Mouse (Mus musculus): ENCODE results near the gene Pycard.
A peak's percentile ranks its signal among the peaks of the same experiment; 100 is the strongest.
"Not testable (repeated sequence)": the region's sequence is repeated elsewhere in the genome, so short reads cannot be mapped to it uniquely, and the experiment has no call there.

The Pycard gene

GRCm38 (mm10) chr7:127993341-127993977 lies at the start of gene Pycard:
Gene Pycard (minus strand): TSS chr7:127993867.
- peak; percentile 33 to 44 for DNase-seq (ENCODE audit: low spot score in 2 of 2)

GRCm38 (mm10) chr7:128042161-128042820 lies 48.6 kb upstream of the Pycard start:
- DNase-seq (ENCODE audit: low spot score in 2 of 2) = not testable (repeated sequence)

- DNase-seq (ENCODE audit: low spot score in 2 of 2) = no peak
Measured at GRCm38 (mm10) chr7:128033616-128034015, 39.9 kb upstream of the Pycard start.

DNA sequence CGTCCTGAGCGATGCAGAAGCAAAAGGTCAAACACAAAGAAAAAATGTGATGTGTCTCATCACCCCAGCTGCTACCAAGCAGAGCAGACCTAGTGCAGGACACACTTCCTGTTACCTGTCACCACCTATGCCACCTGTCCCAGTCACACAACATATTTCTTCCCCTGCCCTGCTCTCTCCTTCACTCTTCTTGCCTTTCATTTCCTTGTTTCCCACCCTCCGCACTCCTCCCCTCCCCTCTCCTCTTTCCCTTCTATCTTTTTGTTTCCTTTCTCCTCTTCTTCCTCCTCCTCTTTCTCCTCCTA lies 39.3 kb upstream of the Pycard start:
- no peak for DNase-seq (ENCODE audit: low spot score in 2 of 2)

DNA sequence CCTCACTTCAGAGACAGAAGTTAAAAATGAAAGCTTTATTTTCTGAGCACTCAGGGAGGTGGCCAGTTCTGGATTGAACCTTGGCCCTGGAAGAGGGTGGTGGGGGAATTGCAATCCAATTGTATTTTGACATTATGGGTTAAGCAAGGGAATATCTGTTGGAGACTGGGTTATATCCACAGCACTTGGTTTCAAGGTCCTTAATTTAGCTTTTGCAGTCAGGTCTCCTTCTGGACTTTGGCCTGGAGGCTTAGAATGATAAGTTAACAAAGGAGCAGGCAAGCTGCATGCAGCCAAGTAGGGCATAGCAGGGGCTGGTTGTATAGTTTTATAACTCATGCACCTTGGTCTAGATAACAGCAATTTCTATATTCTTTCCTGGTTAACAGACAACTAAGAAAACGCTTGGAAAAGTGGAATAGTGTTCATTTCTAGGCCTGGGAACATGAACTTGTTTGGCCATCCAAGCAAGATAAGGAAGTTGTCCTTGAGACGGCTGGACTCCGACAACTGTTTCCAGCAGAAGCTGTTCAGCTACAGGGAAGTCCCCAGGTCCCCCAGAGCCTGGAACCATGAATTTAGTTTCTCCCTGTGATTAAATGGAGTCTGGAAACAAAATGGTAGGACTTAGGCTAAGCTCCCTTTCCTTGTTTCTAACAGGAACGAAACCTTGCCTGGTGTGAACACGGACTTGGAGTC lies 38.8 kb upstream of the Pycard start:
- DNase-seq (ENCODE audit: low spot score in 2 of 2) = no peak

GRCm38 (mm10) chr7:128031403-128031976 lies 37.8 kb upstream of the Pycard start:
- no peak for DNase-seq (ENCODE audit: low spot score in 2 of 2)

GRCm38 (mm10) chr7:128025381-128025780 lies 31.7 kb upstream of the Pycard start:
- DNase-seq (ENCODE audit: low spot score in 2 of 2) = no peak

- DNase-seq (ENCODE audit: low spot score in 2 of 2) = no peak
Measured at GRCm38 (mm10) chr7:128024932-128025331, 31.3 kb upstream of the Pycard start.

- no peak for DNase-seq (ENCODE audit: low spot score in 2 of 2)
Measured at GRCm38 (mm10) chr7:128024364-128024763, 30.7 kb upstream of the Pycard start.

- no peak for DNase-seq (ENCODE audit: low spot score in 2 of 2)
Measured at GRCm38 (mm10) chr7:128023565-128023964, 29.9 kb upstream of the Pycard start.

DNA sequence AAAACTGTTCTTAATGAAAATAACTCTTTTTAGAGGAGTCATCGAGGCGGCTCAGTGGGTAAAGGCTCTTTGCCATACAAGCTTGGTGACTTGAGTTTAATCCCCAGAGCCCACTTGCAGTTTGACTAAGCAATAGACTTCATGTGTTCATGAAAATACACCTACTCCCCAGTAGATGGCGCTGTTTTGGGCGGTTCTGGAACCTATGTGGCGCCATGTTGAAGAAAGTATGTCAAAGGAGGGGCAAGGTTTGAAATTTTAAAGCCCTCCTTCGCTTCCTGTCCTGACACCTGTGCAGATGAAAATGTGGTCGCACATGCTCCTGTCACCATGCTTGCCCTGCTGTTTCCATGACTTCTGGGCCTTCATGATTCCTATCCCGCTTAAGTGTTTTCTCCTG lies 29.3 kb upstream of the Pycard start:
- DNase-seq (ENCODE audit: low spot score in 2 of 2) = no peak

DNA sequence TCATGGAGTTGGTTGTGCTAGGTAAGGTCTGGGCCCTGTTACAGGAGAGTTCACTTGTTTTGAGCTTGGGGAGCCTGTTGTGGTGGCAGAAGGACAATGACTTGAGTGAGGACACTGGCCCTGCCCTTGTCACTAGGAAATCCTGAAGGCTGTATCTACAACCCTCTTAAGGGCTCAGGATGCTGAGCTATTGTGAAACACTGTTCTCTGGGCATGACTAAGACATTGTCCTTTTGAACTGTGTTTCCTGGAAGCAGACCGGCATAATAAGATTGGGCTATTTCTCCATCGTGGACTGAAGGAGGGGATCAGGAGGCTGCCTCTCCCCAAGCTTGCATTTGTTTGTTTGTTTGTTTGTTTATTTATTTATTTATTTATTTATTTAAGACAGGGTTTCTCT lies 25.5 kb upstream of the Pycard start:
- DNase-seq (ENCODE audit: low spot score in 2 of 2) = no peak

GRCm38 (mm10) chr7:128018275-128018674 lies 24.6 kb upstream of the Pycard start:
- no peak for DNase-seq (ENCODE audit: low spot score in 2 of 2)

DNA sequence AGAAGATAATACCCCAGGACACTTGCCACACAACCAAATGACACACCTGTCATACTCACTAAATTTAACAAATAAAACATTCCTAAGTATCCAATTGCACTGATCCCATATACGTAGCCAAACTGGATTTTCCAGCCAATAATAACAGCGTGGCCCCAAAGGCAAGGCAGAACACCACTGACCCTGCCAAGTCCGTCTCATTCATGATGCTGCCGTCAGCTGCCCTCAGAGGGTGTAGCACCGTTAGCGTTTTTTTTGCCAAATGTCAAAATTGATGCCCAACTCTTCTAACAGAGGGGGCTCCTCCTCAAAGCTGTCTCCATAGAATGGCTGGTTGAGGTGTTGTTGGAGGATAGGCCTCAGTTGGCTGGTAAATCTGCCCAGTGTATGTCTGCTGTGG lies 23.0 kb upstream of the Pycard start:
- no peak for DNase-seq (ENCODE audit: low spot score in 2 of 2)

DNA sequence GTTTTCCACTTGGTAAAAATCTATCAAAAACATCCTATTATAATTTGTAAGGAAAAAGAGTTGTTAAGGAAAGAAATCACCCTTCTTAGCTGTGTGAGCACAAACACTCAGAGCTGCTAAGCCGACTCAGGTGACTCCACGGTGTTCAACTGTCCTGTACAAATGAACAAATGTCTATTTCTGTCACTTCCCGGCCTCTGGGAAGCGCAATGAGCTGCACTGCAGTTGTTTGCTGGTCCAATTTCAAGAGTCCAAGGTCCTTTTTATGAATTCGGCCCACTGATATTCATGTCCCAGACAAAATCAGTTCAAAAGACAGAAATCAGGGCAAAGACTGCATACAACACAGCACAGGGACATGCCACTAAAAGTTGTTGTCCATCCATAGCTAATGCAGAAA lies 22.5 kb upstream of the Pycard start:
- not testable (repeated sequence) for DNase-seq (ENCODE audit: low spot score in 2 of 2)

DNA sequence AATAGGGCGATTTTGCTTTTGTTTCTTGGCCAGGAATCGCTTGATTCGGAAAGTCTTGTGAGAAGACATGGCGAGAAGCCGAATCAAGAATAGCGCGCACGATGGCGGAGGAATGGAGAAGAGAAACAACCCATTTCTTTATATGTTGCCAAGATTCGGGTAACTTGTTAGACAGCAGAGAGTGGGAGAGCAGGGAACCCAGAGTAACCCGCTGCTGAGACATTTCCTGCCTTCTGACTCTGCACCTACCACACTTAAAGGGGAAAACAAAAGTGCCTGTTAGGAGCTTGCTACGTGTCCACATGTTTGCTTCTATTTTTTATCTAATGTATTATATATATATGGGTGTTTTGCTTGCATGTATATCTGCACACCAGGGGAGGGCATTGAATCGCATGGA lies 19.4 kb upstream of the Pycard start:
- DNase-seq (ENCODE audit: low spot score in 2 of 2) = no peak

DNA sequence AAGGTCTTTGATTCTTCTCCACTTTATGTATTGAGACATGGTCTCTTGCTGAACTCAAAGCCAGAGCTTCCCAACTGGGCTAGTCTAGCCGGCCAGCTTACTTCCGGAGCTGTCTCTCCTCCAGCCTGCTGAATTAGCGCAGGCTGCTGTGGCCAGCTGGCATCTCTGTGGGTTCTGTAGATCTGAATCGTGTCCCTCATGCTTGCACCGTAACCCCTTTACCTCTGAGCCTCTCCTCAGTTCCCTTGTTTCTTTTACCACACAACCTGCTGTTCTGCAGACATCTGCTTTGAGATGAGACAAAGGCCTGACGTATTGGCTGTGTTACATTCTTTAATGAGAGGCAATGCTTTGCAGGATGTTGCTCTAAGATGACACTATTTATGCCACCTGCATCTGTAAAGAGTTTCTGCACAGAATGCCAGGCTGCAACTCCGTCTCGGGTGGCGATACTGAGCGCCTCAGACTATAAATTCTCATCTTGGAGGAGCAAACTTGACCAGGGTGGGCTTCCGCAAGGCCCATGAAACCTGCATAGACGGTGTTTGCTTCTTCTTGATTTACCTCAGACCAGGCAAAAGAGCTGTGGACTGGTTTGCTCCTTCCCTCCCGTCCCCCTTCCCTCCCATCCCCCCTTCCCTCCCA lies 18.6 kb upstream of the Pycard start:
- DNase-seq (ENCODE audit: low spot score in 2 of 2) = no peak

DNA sequence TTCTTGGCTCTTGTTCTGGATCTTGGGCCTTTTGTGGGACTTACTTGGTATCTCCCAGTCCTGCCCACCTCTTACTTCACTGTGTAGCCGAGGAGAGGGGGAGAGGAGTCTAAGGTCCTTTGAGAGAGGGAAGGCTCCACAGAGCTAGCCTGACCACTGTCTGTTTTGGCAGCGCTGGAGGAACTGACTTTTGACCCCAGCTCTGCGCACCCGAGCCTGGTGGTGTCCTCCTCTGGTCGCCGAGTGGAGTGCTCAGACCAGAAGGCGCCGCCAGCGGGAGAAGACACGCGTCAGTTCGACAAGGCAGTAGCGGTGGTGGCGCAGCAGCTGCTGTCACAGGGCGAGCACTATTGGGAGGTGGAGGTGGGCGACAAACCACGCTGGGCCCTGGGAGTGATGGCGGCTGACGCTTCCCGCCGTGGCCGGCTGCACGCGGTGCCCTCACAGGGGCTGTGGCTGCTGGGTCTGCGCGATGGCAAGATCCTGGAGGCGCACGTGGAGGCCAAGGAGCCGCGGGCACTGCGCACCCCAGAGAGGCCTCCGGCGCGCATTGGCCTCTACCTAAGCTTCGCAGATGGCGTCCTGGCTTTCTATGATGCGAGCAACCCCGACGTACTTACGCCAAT lies 16.2 kb upstream of the Pycard start:
- no peak for DNase-seq (ENCODE audit: low spot score in 2 of 2)

DNA sequence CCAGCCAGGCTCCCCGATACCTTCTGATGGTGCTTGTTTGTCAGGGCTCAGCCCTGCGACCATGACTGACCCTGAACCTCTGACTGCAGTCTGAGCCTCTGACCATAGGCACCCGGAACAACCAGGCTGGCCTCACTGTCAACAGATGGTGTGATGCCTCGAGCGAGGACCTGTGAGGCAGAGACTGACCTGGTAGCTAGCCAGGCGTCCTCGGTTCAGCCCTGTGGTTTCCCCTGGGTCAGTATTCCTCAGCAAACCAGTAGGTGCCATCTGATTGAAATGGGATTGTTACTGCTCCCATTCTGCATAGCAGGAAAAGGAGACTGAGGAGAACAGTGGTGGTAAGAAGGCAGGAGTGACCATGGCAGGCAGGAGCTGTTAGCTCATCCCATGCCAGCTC lies 12.5 kb upstream of the Pycard start:
- no peak for DNase-seq (ENCODE audit: low spot score in 2 of 2)

DNA sequence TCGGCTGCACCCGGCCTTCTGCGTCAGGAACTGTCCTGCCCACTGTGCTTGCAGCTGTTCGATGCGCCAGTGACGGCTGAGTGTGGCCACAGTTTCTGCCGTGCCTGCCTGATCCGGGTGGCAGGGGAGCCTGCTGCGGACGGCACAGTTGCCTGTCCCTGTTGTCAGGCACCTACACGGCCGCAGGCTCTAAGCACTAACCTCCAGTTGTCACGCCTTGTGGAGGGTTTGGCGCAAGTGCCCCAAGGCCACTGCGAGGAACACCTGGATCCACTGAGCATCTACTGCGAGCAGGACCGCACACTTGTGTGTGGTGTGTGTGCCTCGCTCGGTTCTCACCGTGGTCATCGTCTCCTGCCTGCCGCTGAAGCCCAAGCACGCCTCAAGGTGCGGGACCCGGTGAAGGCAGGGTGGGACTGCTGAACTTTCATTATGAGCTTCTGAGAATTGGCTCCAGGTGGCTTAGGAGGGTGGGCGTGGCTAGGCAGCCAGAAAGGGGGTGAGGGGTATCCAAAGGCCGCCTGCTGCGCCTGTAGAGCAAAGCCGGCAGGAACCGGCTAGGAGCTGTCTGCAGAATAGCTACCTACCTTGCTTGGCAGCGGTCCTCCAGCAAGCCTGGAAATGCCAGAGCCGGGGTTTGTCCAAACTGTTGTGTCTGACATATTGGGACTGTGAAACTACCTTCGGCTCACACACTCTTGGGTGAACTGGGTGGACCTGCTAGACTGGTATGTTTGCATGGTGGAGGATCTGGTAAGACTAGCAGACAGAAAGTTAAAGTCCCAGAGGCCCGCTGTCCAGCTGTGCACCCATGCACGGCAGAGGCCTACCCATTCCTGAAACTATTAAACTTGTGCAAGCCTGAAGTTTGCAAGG lies 11.1 kb upstream of the Pycard start:
- DNase-seq (ENCODE audit: low spot score in 2 of 2) = no peak

DNA sequence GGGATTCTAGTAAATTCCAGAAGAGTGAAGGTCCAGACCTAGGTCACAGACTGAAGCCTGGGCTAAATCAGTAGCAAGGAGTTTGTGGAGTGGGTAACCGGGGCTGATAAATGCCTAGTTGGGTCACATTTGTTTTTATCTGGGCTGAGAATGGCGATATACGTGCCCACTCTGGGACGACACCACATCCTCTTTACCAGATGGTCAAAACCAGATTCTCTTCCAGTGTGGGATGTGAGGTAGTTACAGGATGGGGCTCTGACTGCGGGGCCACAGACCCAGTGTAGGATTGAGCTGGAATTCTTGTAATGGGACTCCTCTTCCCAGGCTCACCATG lies 10.5 kb upstream of the Pycard start:
- DNase-seq (ENCODE audit: low spot score in 2 of 2) = no peak

Measured in spleen, postnatal 14 days (tissue).